Mouse (Mus musculus): ENCODE data around the gene Cd80.
"Not testable (repeated sequence)": the region's sequence is repeated elsewhere in the genome, so short reads cannot be mapped to it uniquely, and the experiment has no call there.

The Cd80 gene

DNA sequence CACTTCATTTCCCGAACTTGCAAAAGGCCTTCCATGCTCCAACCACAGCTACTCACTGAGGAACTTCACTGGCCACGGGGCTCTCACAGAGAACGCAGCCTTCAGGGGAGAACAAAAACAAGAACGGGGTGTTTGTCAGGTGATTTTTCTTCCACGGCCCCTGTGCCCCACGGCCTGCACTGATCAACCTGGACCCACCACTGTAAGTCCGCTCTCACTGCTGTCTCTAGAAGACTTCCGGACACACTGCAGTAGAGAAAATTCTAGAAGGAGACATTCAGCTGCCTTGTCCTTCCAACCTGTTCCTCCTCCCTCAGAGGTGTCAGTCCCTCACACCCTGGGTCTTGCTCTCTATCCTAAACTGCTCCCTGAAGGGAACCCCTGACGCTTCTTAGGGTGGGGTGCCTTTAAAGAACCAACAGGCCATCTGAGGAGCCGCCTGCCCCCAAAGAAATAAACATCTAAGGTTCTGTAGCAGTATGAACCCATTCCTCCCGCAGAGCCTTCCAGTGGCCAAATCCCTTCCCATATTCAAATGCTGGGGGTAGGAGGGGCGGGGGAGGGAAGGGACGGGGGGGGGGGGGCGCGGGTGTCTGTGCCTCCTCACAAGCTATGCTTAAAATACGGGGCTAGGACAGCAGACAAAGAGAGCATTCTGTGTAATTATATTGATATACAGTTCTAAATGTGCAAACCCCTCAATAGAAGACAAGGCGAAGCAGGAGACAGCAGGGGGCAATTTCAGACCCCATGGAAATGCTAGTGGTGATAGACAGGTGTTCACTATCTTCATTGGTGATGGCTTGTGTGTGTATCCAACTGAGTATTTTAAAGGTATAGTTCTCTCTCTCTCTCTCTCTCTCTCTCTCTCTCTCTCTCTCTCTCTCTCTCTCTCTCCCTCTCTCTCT, at the start of gene Cd80:
Gene Cd80, plus strand, starts transcription at position 51 of the 908 bp plus-strand sequence.
- DNase-seq, result no peak

DNA sequence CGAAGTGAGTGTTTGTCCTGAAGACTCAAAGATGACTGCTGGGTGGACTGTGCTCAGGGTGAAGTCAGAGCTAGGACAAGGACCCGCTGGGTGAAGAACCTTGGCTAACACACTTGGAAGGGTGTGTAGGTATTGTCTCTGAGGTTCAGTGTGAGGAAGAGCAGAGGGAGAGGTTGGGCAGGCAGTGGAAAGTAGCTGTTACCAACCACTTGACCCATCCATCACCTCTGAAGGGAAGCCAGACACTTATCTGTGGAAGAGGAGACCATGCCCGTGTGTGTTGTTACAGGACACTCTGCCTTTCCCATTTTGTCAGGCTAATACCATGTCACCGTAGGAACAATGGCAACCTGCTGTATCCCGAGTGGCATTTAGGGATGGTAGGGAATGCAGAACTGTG, 49.1 kb upstream of the Cd80 start:
- DNase-seq, result no peak

DNA sequence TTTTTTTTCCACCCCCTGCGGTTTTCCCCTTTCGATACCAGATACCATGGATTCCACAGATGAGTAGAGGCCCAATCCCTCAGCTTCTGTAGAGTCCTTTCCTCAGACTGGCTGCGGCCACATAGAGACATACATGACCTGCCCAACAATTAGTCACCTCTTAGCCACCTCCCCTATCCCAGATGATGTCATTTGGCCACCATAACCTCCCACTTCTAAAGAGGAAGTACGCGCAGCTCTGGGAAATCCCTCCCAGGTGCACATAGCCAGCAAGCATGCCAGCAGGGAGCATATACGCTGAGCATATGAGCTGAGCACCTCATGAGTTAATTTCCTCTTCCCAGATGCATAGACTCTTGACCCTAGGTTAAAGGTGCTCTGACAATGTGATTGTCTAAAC, 48.7 kb upstream of the Cd80 start:
- no peak for DNase-seq

DNA sequence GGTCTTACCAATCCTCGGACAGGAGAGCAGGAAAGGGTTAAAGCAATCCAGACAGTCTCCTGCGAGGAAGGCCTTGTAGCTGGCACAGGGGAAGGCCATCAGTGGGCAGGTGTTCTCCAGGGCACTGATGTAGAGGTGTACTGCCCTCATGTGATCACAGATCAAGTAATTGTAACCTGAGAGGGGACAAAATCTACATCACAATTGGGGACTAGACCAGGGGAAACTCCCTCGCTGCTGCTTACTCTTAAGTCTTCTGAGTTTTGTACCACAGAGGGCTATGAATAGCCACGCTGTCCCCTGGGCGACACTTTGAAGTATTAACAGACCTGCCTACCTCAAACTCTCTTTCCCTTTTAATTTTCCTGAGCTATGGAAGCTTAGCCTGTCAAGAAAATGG, 47.8 kb upstream of the Cd80 start:
- no peak for DNase-seq

DNA sequence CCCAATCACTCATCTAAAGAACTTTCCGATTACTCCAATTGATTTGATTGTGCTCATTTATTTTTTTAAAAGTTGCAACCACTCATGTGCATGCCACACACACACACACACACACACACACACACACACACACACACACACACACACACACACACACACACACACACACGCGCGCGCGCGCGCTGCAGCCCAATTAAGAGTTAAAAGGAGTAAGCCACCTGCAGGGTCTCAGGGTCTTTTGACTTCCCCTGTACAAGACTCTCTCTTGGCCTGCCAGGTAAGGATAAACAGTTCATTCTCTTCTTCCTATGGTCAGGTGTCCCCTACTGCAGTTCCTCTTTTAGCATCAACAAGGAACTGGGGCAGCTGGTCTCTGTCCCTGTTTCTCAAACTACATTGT, 46.9 kb upstream of the Cd80 start:
- no peak for DNase-seq

DNA sequence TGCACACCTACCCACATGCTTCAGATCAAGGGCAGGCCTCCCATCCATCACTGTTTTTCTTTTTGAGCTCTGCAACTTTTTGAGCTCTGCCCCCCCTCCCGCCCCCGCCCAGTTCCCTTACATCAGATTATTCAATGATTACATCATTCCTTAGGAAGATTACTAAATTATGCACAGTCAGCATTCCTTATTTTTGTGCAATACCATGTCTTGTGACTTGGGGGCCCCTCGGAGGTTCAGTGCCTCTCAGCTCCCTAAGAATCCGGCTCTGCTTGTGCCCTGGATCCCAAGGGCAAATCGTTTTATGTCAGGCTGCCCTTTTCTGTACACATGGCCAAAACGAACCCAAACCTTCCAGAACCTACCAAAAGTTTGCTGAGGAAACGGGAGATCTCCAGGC, 40.4 kb upstream of the Cd80 start:
- no peak for DNase-seq

DNA sequence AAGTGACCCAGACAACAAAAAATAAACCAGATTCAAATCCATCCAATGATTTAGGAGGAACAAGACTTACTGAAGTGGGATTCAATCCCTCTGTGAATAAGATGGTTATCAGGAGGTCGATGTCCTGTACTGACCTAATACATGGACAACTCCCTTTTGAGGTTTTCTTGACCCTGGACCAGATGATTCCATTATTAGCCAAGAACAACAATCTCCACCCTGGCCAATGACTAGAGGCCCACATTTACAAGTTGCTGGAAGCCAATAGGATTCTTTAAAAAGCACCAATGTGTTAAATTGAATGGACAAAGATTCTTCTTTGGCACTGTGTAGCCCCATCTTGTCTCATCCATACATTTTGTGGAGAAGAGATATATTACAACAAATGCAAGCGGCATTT, 30.0 kb upstream of the Cd80 start:
- no peak for DNase-seq

DNA sequence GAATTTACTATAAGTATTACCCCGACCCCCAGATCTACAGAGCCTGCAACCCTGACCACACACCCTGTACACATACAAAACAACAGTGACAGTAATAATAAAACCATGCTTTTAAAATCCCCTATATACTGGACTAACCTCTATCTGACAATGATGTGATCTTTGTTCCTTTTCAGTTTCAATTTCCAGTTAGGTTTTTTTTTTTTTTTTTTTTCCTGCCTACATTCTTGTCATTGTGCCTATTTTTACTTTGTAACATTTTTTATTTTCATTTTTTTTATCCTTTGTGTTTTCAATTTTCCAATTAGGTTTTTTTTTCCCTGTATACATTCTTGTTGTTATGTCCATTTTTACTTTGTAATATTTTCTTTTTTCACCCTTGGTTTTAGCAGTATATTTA, 29.6 kb upstream of the Cd80 start:
- DNase-seq, result no peak

DNA sequence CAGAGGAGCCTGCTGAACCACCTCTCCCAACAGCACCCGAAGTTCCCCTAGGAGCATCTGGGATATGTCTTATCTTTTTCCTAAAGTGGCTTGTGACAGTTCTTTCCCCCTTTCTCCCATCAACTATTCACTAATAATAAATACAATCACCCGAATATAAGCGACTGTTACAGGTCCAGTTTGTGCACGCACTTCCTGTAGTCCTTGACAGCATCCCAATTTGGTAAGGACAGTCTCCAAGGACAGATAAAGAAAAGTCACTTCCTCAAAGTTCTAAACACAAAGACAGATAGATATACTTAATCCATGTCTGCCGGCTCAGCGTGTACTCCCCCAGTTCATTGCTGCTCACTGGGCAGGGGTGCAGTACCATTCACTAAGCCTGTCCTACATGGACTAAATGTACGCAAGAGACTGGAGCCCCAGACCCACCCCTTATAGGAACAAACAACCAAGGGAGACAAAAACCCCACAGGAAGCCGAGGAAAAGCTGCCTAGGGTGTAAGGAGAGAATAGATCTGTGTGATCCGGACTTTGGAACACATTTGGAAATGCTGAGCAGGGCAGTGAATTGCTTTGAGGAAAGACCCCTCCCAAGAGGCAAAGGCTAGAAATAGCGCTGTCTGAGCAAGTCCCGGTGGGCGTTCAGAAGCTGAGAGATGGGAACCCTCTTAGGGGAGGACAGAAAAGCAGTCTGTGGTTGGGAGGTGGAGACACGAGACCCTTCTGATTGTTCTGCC, 23.7 kb upstream of the Cd80 start:
- DNase-seq, result no peak

DNA sequence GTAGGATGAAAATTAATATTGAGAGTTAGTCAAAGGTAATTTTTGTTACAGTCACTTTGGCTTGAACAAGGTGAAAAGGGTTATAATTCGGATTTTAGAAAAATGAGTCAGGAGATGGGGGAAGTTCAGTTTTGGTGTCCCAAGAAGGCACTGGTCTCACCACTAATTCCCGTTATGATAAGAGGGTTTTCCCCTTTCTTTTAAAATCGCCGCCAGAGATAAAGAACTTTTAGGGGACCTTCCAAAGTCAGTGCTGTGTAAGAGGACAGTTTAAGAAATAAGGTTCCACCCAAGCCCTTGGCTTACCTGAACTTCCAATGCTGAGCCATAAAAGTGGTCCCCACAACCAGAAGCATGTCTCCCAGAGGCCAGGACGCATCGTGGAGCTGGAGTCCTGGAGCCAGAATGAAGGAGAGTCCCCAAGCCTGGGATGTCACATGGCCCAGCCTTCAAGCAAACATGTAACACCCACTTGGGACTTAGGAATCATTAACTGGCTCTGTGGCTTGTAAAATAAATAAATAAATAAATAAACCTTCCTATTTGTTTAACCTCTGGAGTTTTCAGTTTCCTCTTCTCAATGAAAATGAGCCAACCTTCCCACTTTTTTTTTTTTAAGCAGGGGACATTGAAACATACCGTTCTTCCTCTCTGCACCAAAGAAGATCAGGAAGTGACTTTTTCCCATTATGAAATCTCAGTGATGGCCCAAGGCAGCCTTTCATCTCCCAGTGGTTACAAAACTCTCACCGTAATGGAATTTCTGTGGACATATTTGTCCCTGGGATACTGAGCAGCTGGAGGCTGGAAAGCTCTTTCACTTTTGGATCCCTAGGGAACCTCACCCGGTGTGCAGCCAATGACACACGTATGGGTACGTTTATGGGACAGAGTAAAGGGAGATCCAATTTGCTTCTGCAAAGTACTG, 22.6 kb upstream of the Cd80 start, which contains the start of gene Pla1a:
Gene Pla1a, minus strand, starts transcription at position 648 of the 928 bp plus-strand sequence.
- no peak for DNase-seq

DNA sequence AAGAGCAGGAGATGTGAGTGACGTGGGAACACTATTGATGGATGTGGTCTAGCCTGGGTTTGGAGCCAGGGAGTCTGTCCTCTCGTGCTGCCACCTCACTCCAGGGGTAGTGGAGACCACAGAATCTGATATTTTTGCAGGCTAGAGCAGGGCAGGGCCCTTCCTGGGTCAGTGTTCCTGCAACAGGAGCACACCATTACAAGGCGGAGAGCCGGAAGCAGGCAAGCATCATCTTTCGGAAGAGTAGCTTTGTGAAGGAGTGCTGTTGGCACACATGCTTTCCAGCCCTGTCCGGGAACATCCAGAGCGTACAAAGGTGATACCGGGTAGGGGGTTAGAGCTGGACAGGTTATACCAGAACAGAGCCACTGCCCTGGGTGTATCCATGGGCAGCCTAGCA, 21.8 kb upstream of the Cd80 start:
- no peak for DNase-seq

DNA sequence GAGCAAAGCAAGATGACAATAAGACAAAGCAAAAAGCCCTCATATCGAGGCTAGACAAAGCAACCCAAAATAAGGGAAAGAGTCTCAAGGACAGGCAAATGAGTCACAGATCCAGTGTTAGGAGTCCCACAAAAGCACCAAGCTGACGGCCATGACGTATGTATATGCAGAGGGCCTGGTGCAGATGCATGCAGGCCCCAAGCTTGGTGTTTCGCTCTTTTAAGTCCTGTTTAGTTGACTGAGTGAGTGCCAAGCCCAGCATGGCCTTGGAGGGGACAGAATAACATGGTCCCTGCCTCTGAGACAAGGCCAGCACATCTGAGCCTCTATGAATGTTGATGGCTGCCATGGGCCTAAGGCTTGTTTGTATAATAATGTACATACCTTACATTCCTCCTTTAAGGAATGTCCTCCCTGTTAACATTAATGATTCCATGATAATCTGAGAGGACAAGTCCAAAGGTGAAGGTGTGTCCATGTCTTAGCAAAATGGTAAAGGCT, 21.0 kb upstream of the Cd80 start:
- no peak for DNase-seq

DNA sequence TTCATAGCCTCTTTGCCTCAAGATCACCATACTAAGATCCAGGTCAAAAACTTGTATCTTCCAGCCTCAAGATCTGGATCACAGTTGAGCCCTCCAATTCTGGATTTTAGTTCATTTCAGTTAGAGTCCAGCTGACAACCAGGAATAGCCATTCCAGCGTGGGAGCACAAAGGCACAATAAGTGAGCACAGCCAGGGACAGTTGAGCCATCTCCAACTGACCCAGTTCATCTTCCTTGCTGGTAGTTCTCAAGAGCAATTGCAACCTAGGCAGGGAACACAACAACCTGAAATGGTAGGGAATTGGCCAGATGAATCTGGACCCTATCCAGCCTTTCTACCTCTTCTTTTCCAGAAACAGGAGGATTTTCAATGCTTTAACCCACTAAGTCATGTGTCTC, 16.2 kb upstream of the Cd80 start:
- DNase-seq, result no peak

DNA sequence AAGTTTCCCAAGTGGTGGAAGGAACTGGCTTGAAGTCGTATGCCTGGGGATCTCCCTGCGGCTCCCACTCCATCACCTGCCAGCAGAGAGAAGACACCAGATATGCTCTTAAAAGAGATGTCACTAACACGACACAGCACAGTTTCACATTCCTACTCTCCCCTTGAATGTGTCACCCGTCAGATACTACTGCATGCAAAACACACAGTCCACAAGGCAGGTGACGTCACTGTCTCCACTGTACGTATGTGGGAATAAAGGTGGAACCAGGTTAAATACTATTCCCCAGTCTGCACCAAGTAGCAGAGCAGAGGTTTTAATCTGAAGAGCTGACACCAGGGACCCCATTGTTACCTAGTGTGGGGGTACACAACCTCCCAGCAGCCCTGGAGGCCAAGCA, 15.0 kb upstream of the Cd80 start:
- DNase-seq, result no peak

DNA sequence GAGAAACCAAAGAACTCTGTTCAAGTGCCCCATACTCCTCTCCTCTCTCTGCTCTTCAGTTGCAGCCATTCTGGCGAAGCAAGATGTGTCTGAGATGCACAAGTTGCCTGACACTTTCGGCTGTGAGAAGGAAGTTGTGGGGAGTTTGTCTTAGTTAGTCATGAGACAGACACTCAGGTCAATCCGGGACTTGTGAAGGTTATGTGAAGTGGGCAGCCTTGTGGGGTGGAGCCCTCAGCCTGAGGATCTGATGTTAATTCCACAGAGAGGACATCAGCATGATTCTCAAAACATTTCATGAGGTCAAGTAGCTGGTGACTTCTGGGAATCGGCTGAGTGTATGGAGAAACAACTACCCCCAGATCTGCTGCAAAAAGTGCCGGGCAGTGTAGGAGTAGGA, 13.8 kb upstream of the Cd80 start:
- no peak for DNase-seq

DNA sequence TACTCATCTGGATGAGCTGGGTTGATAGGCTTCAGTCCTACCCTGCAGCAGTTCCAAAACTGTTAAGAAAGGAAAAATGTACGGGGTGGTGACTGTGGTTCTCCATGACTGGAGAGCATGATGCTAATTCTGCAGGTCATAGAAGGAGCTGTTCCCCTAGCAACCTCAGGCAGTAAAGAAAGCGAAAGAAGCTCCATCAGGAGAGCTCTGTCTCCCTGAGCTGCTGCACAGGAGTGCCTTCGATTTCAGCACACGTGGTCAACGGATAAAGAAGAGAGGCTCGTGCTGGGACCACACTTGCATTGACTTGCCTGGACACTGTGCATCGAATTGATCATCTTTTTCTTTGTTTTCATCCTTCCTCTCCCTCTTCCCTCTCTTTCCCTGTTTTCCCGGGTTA, 13.1 kb upstream of the Cd80 start:
- DNase-seq, result no peak

DNA sequence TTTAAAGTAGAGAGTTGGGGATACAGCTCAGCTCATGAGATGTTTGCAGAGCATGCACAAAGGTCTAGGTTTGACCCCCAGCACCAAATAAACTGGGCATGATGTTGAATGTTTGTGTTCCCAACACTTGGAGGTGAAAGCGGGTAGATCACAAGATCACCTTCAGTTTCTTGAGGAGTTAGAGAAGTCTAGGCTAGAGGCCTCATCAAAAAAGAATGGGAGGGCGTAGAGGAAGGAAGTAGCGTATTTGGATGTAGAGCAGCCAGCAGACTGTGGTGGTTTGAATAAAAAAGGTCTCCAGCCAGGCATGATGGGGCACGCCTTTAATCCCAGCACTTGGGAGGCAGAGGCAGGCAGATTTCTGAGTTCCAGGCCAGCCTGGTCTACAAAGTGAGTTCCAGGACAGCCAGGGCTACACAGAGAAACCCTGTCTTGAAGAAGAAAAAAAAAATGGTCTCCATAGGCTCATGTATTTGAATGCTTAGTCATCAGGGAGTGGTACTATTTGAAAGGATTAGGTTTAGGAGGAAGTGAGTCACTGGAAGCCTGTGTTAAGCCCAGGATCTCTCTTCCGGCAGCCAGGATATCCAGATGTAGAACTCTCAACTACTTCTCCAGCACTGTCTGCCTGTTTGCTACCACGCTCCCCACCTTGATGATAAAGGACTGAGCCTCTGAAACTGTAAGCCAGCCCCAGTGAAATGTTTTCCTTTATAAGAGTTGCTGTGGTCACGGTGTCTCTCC, 11.5 kb upstream of the Cd80 start:
- DNase-seq, result no peak

DNA sequence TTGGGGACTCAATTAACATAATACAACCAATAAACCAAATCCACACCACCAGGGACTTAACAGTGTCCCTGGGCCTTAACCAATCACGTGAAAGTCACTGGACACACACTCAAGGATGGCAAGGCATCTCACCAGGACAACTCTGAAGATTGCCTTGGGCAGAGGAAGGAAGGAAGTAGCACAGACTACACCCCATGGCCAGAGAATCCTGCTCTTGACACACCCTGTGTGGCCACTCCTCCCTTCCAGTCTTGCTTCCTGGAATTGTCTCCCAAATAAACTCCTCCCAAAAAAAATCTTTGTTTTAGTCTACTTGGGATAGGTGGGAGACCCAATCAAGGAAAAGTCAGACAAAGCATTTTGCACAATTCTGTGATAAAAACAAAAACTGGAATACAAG, 10.3 kb upstream of the Cd80 start:
- DNase-seq, result no peak

DNA sequence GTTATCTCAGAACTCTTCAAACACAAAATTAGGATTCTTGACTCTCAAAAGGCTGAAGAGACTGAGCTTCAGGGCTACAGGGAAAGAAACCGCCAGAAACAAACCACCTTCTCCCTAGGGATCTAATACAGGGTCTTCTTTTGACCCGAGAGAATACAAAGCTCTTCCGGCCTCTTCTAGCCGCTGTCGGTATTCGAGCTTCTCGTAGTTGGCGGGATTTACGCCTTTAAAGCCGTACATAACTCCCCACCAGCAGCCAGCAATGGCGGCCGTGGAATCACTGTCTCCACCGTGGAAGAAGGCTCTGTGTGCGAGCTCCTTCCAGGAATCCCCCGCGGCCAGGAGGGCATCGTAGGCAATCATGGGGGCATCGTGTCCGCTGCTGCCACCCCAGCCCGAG, 9.8 kb upstream of the Cd80 start:
- DNase-seq, result no peak

DNA sequence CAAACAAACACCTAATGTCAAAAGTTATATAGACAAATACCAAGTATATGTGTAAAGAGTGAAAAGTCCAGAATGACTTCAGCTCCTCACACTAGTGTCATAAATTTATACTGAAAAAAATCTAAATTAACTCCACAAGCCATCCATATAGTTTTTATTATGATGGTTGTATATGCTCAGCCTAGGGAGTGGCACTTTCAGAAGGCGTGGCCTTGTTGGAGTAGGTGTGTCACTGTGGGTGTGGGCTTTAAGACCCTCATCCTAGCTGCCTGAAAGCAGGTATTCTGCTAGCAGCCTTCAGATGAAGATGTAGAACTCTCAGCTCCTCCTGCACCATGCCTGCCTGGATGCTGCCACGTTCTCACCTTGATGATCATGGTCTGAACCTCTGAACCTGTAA, 9.2 kb upstream of the Cd80 start:
- not testable (repeated sequence) for DNase-seq

DNA sequence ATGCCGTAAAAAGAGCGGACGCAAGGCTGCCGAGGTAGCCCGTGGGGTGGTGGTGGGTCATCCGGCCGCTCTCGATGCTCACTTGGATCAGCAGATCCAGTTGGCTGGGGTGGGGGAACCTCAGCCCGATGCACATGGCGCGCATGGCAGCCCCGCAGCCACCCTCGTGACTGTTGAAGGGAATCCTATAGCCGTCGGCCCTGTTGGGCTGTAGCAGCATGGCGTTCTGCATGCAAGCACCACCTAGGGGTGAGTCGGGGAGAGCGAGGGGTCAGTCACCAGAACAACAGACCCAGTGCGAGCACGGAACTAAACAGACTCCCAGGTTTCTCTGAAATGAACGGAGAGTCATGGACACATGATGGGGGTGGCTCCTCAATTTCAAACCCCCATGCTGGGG, 8.0 kb upstream of the Cd80 start:
- DNase-seq, result no peak

DNA sequence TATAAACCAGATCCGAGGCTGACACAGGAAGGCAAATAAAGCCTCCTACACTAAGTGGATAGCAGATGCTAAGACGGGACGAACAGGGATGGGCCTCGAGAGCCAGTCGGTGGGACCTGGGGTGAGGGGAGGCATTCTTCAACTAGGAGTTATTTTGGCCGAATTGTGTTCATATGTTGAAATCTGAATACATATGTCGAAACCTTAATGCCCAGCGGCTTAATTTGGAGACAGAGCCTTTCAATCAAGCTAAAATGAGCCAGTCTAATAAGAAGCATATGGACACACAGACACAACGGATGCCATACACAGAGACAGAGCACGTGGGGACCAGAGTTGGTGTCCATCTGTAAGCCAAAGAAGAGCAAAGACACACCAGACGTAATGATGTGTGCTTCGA, 6.9 kb upstream of the Cd80 start:
- no peak for DNase-seq

Data from cerebellum, postnatal 36 days (tissue).